In the genomic region with DNA sequence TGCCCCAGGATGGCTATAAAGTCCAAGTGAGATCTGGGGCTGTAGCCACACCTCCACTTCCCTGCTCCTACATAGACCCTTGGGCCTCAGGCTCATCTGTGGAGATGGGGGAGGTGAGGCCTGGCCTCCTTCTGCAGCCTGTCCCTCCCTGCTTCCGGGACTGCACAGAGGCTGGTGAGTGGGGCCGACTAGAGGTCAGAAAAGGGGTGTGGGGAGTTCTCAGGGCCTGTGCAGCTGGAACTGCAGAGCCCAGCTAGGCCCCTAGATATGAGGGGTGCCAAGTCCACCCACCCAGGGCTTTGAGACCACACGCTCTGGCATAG, we compare ENCODE assay signal across 9 mouse cellular contexts. TPM values are rescaled to one million over a fixed set of nuclear protein-coding genes. Genes with fewer than 3 reads are reported as not detected.
DNase-seq lines count a peak whose midpoint lies in the region; ATAC-seq and TF ChIP-seq lines count a peak whose summit lies in the region.
"Had no signal": no experiment of that assay in that cellular context is flagged by ENCODE, and none has a peak within 500 bp of the region (broad histone marks: within the 10 kb centered on the region; RNA-seq: fewer than 3 reads in every experiment).

No protein-coding gene starts in this region.

- 24% methylated on average over 3 of the region's 3 CpGs for WGBS in lung, adult 2 months
- WGBS in forebrain, embryonic 16.5 days: 68% methylated on average over 3 of the region's 3 CpGs
- WGBS in kidney, embryonic 16.5 days: 19% methylated on average over 3 of the region's 3 CpGs

- peak; percentile 16 for DNase-seq in lung, adult 2 months
- no peak for DNase-seq in lung, postnatal 14 days
- no peak for DNase-seq in c-Kit-positive CD71-positive TER-119-positive erythroid progenitor cells, embryonic 14.5 days (ENCODE audit: low spot score)
- no peak for DNase-seq in B cell, adult 2 months
- no peak for DNase-seq in adipocyte (ENCODE audit: low spot score)

- no peaks in the 10 kb centered on the region for H3K9me3 ChIP-seq in forebrain, embryonic 16.5 days (ENCODE audit: control insufficient read depth, low read length)
- H3K9me3 ChIP-seq in kidney, embryonic 16.5 days (ENCODE audit: low read length): no peaks in the 10 kb centered on the region

- H3K4me2 ChIP-seq in forebrain, embryonic 16.5 days (ENCODE audit: low read length): no peak overlapping the region
- no peak overlapping the region for H3K4me2 ChIP-seq in kidney, embryonic 16.5 days (replicated peaks; ENCODE audit: low read depth, low read length)

- H3K4me1 ChIP-seq in lung, adult 2 months (ENCODE audit: control insufficient read depth, insufficient read depth, low read length): peaks cover 7% of the 10 kb centered on the region
- peaks cover 8% of the 10 kb centered on the region for H3K4me1 ChIP-seq in forebrain, embryonic 16.5 days (replicated peaks; ENCODE audit: control insufficient read depth, insufficient read depth, low read length)
- H3K4me1 ChIP-seq in kidney, embryonic 16.5 days (ENCODE audit: insufficient read depth, low read length): peaks cover 37% of the 10 kb centered on the region

- peak overlapping the region; percentile 43; the same call in 1 of the 2 replicates for H3K27ac ChIP-seq in forebrain, embryonic 16.5 days (ENCODE audit: low read length)
- H3K27ac ChIP-seq in kidney, embryonic 16.5 days (ENCODE audit: low read length): peak overlapping the region; percentile 90
- H3K27ac ChIP-seq: liver, embryonic 14.5 days had no signal

- no peak for ATAC-seq in forebrain, embryonic 16.5 days
- peak; percentile 89 for ATAC-seq in kidney, embryonic 16.5 days (ENCODE audit: low FRiP score, low TSS enrichment)
- peak; percentile 40; the same call in 1 of the 2 replicates for ATAC-seq in monocyte, adult 5-6 weeks (replicated peaks; ENCODE audit: insufficient number of reproducible peaks, low FRiP score, low TSS enrichment, poor library complexity, severe bottlenecking)

- no peak overlapping the region for H3K9ac ChIP-seq in forebrain, embryonic 16.5 days (replicated peaks; ENCODE audit: low read depth, low read length)
- peak overlapping the region; percentile 22; the same call in 1 of the 2 replicates for H3K9ac ChIP-seq in kidney, embryonic 16.5 days (replicated peaks; ENCODE audit: low read length)
- H3K9ac ChIP-seq: liver, embryonic 14.5 days had no signal

- peaks cover 13% of the 10 kb centered on the region for H3K36me3 ChIP-seq in forebrain, embryonic 16.5 days (ENCODE audit: control insufficient read depth, insufficient read depth)
- peaks cover 38% of the 10 kb centered on the region for H3K36me3 ChIP-seq in kidney, embryonic 16.5 days (ENCODE audit: insufficient read depth, low read length)

- no peak for TF ChIP-seq CTCF in lung, adult 2 months (IDR thresholded peaks at IDR 0.05; ENCODE audit: insufficient read depth, low read length)

- no peak for TF ChIP-seq POLR2A in lung, adult 2 months (IDR thresholded peaks at IDR 0.05; ENCODE audit: borderline replicate concordance, extremely low read depth, low read depth, low read length)

- no peak overlapping the region for H3K4me3 ChIP-seq in lung, adult 2 months (replicated peaks; ENCODE audit: extremely low read depth, low read depth, low read length)
- no peak overlapping the region for H3K4me3 ChIP-seq in forebrain, embryonic 16.5 days (replicated peaks; ENCODE audit: low read length)
- H3K4me3 ChIP-seq in kidney, embryonic 16.5 days (ENCODE audit: low read length): no peak overlapping the region

- no peaks in the 10 kb centered on the region for H3K27me3 ChIP-seq in forebrain, embryonic 16.5 days (replicated peaks; ENCODE audit: control insufficient read depth, insufficient read depth, low read length)
- no peaks in the 10 kb centered on the region for H3K27me3 ChIP-seq in kidney, embryonic 16.5 days (ENCODE audit: insufficient read depth, low read length)

RNA-seq across cellular contexts. Expression of a gene that starts 21.5 kb away (rescaled TPM):
- polyA plus RNA-seq in lung, adult 2 months (2012; rRNA removed): 21.4 and 33.8 TPM in 2 replicates
- polyA plus RNA-seq in forebrain, embryonic 16.5 days (2015; fragmentation: Nextera tagmentation; extraction: Ambion mirVana): 1.2 and 2.3 TPM in 2 replicates
- polyA plus RNA-seq in kidney, embryonic 16.5 days (2015; fragmentation: Nextera tagmentation; extraction: Ambion mirVana): 16.1 and 16.2 TPM in 2 replicates
- total RNA-seq in monocyte, adult 5-6 weeks (2017): 0.11 to 0.95 TPM (median 0.78 TPM) in 3 replicates

RNA-seq across cellular contexts. Expression of a gene that starts 30.8 kb away (rescaled TPM):
- 15.3 and 21.1 TPM in 2 replicates for polyA plus RNA-seq in lung, adult 2 months (2012; rRNA removed)
- 18.0 and 20.8 TPM in 2 replicates for polyA plus RNA-seq in forebrain, embryonic 16.5 days (2015; fragmentation: Nextera tagmentation; extraction: Ambion mirVana)
- 26.1 and 26.9 TPM in 2 replicates for polyA plus RNA-seq in kidney, embryonic 16.5 days (2015; fragmentation: Nextera tagmentation; extraction: Ambion mirVana)
- total RNA-seq in monocyte, adult 5-6 weeks (2017): 8.5 to 15.8 TPM (median 9.5 TPM) in 3 replicates

RNA-seq across cellular contexts. Expression of a gene that starts 43.2 kb away (rescaled TPM):
- 21.0 and 25.7 TPM in 2 replicates for polyA plus RNA-seq in lung, adult 2 months (2012; rRNA removed)
- 15.4 and 16.1 TPM in 2 replicates for polyA plus RNA-seq in forebrain, embryonic 16.5 days (2015; fragmentation: Nextera tagmentation; extraction: Ambion mirVana)
- 28.2 and 28.4 TPM in 2 replicates for polyA plus RNA-seq in kidney, embryonic 16.5 days (2015; fragmentation: Nextera tagmentation; extraction: Ambion mirVana)
- total RNA-seq in monocyte, adult 5-6 weeks (2017): 3.0 to 22.9 TPM (median 3.2 TPM) in 3 replicates

RNA-seq across cellular contexts. Expression of a gene that starts 45.8 kb away (rescaled TPM):
- polyA plus RNA-seq in lung, adult 2 months (2012; rRNA removed): 11.6 and 12.5 TPM in 2 replicates
- polyA plus RNA-seq in forebrain, embryonic 16.5 days (2015; fragmentation: Nextera tagmentation; extraction: Ambion mirVana): 5.5 and 6.3 TPM in 2 replicates
- 3.8 and 5.0 TPM in 2 replicates for polyA plus RNA-seq in kidney, embryonic 16.5 days (2015; fragmentation: Nextera tagmentation; extraction: Ambion mirVana)
- 1.5 to 3.6 TPM (median 2.2 TPM) in 3 replicates for total RNA-seq in monocyte, adult 5-6 weeks (2017)
